Mouse (Mus musculus): ENCODE results near the gene Zkscan2.
A peak's percentile ranks its signal among the peaks of the same experiment; 100 is the strongest.

Zkscan2 gene

DNA sequence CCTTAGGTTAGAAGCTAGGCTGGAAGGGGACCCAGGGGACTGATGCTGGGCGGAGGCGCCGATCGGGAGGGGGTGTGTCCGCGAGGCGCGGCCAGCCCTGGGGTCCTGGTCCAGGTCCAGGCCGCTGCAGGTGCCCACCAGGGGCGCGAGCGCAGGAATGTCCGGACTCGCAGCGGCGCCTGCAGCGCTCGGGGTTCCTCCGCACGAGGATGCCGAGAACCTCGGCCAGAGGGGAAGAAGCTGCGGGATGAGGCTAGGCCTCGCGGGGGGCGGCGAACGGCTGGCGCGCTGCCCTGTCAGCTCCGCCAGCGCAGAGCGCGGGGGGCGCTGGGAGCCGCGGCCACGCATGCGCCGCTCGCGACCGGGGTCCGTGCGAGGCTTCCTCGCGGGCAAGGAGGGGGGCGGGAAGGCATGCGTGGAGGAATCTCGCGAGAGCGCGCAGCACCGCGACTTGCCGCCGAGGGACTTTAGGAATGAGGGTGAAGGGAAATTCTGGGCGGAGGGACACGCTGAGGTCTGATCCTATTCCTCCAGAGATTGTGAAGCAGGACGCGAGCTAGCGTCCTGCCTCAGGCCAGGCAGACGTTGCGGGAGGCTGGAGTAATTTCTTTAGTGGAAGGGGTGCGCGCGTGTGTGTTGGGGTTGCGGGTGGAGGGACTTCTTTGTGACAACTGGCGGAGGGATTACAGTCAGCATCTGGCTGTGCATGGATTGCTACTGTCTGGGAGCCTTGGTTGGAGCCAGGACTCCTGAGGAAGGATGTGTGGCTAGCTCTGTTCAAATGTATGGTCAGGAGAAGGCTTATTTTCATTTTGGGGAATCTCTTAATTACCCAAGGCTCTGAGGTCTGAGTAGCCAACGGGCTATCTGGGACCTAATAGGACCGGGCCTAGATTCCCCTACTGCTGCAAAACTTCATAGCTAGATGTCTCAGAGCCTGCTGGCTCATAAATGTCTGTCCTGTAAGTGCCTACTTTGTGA lies at the start of gene Zkscan2:
Zkscan2 (minus strand) TSS at position 211 of the 981 bp plus-strand sequence.
- peak; percentile 97 to 98 for DNase-seq (ENCODE audit: low spot score in 2 of 2)

DNA sequence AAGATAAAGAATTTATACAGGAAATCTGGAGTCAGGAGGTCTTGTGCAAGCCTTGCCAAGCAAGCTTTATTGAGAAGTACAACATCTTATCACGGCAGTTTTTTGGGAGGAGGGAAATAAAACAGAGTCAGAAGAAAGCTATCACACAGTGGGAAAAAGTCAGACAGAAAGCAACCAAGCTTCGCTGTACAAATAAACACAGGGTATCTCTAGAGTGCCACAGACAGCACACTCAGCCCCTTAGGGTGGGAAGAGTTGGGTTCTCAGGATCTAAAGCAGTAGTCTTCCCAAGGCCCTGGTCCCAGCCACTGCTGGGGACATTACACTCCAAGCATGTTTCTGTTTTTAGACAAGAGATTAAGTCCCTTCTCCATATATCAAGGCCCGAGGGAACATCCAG lies 28.9 kb upstream of the Zkscan2 start:
- DNase-seq (ENCODE audit: low spot score in 2 of 2), result no peak

DNA sequence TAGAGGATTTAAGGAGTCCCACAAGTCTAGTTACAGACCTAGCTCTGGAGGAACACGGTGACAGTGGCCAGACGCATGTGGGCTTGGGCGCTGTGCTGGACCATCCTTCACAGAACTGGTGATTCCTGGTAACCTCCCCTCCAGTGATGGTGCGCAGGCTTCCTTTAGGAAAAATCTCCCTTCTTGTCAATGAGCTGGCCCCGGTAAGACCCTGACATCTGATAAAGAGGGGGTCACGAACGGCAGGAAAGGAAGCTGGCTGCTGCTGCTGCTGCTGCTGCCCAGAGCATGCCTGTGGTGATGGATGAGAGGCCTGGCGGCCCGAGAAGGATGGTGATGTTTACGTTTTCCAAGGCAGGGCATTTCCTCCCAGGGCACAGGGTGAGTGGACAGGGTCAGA lies 25.5 kb upstream of the Zkscan2 start:
- no peak for DNase-seq (ENCODE audit: low spot score in 2 of 2)

DNA sequence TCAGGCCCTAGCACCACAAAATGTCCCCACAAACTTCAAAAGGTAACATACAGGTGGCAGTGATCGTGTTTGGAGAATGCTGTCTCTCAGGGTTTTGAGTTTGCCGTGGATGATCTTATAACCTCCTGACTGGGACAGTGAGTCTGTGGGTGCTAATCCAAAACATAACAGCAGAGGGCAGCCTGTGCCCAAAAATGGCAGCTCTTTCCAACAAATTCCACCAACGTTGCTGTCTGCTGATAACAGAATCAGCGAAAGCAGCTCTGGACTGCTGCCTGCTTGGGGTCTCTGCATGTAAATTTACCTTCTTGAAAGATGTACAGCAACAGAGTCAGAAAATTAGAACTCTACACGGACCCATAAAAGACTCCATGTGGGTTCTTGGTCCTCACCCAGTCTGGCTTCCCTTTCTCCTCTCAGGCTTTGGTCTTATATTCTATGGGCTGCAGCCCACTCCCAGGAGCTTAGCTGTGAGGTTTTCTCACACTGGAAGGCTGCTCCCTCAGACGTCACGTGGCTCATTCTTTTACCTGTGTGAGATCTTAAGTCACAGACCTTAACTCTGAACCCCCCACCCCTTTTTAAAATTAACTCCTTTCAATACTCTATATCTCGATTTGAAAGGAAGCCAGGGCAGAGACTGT lies 24.1 kb upstream of the Zkscan2 start:
- DNase-seq (ENCODE audit: low spot score in 2 of 2), result peak; percentile 82 to 89

DNA sequence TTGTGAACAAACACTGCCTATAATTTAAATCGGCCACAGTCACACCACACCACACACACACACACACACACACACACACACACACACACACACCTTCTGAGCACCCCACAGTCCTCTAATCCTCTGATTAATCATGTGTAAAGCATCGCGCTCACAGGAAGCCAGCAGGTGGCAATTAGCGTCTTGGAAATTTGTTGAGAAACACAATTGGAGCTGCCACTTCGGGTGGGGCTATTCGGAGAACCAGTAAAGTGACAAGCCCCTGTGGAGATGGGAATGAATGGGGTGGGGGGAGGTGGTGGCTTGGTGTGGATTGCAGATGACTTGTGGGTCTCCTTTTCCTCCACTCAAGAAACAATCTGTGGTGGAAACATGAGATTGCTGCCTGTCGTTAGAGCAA lies 7.7 kb upstream of the Zkscan2 start:
- no peak for DNase-seq (ENCODE audit: low spot score in 2 of 2)

DNA sequence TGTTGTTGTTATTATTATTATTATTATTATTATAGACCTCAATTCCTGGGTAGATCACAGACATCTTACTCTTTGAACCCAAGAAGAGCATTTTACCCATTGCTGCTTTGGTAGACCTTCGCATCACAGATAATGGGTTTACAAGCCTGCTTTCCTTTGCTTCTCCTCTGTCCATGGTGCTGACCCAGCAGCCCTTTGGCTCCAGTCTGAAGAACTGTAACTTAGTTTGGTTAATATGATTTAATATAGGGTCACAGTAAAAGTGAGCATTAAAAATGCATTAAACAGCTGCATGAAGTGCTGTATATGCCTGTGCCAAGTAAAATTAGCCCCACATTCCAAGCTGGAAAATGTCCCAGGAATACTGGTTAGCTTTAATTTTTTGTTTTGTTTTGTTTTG lies 3.1 kb upstream of the Zkscan2 start:
- DNase-seq (ENCODE audit: low spot score in 2 of 2), result no peak

DNA sequence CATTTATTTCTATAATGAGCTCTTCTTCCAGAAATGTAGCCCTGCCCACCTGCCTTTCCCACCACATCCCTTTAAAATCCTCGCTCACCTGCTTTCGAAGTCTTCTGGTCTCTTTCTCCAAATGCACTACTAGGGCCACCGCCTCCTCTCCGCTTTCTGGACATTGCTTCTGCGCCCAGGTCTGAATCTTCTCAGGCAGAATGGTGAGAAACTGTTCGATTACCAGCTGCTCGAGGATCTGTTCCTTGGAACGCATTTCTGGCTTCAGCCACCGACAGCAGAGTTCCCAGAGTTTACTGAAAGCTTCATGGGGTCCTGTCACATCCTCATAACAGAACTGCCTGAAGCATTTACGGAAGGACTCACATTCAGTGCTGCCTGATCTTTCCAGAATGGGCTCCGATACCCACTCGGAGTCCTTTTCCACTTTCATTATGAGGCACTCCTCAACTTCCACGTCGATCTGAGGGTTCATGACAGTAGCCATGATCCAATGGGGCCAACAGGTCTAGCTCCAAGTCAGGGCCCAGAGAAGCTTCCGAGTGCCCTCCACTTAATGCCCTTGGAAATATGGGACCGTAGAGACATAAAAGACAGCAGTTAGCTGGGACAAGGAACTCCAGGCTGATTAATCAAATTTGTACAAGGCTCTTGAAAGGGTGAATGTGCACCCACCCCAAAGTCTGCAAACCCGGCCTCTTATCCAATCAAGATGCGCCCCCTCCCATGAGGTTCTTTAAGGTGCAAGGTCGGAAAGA lies 589 bp downstream of the Zkscan2 start:
- DNase-seq (ENCODE audit: low spot score in 2 of 2), result peak in 1 of 2 experiments; percentile 31

DNA sequence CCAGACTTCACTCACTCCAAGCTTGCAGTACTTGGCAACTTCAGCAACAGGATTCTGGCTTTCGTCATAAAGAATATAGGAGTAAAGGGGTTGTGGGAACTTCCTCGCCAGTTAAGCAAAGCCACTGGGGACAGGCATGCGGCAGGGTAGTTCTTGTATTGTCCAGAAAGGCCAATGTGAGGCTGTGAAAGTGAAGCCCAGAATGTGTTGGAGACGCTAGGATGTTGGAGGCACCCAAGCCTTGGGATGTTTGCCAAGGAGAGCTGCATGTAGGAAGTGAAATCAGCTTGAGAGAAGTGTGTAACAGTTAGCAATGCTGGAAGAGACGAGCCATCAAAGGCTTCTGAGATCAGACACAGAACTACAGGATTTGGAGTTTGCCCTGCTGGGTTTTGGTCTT lies 12.5 kb downstream of the Zkscan2 start:
- peak; percentile 53 to 58 for DNase-seq (ENCODE audit: low spot score in 2 of 2)

DNA sequence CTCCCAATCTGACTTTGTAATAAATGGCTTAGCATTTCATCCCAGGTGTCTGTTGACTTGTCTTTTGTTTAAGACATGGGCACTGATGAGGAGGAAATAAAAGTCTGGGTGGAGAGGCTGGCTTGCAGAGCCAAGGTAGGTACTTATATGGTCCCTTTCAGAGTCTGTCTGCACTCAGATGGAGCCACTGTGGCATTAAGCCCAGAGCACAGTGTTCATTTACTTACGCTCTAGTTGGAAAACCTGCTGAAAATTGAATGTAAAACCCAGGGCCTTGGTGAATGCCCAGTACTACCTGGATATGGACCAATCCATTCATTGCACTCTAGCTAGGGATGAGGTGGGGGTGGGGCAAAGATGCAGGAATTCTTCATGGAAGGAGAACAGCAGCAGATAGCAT lies 32.3 kb downstream of the Zkscan2 start:
- DNase-seq (ENCODE audit: low spot score in 2 of 2), result no peak

DNA sequence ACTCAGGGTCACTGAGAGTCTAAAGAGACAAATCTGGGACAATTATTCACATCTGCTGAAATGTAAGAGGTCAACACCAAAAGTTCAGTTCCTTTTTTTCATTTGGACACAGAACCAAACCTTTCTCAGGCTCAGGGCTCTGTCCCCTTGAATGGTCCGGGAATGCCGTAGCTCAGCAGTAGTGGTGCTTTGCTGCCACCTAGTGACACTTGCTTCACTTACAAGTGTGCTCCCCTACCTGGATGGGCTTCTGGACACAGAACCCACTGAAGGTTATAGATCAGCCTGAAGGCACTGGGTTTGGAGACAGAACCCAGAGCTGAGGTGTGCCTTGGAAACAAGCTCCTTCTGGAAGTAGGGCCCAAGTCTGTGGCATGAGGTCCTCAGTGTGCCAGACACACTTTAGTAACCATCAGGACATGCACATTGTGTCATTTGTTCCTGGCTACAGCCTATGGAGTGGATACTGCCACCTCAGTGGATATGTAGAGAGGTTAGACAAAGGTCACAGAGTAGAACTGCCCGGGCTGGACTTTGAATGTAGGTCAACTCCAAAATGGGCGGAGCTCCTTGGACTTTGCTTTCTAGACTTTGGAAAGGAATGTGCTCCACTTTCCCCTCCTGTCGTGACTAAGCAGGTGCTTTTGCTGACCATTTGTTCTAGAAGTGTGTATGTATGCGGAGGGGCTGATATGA lies 34.4 kb downstream of the Zkscan2 start:
- DNase-seq (ENCODE audit: low spot score in 2 of 2), result peak; percentile 54 to 83

DNA sequence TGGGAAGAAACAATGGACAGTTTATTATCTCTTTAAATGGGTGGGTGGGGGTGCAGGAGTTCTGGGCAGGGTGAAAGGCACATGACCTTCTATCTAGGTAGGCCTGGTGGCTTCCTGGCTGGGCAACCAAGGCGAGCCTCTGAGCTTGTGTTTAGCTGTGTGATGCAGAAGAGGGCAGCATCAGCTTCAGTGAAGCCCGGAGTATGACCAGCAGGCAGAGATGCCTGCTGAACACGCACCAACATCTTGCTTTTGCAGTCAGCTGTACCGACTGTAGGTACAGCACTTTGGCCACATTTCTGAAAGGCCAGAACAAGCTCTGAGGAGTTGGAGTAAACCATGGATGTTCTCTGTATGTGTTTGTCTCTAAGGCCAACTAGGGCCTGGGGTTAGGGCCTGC lies 36.7 kb downstream of the Zkscan2 start:
- DNase-seq (ENCODE audit: low spot score in 2 of 2), result no peak

DNA sequence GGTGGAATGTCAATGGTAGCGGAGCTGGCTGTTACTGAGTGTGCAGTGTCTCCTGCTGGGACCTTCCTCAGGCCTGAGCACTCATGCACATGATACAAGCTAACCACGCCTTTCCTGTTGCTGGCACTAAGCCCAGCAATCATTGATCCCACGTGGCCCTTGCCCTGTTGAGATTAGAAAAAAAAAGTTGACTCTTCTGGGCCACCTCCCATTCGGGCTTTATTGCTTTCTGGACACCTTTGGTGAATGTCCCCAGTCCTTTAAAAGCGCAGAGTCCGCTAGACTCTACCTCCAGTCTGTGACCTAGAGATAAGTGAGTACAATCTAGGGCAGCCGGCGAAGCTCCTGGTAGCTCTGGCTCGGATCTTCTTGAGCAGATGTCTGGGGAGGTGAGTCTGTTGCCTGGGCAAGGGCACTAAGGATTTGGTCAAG lies 38.2 kb downstream of the Zkscan2 start, which contains the start of gene Aqp8:
Aqp8 (plus strand) TSS at position 222 of the 432 bp plus-strand sequence.
- DNase-seq (ENCODE audit: low spot score in 2 of 2), result no peak

DNA sequence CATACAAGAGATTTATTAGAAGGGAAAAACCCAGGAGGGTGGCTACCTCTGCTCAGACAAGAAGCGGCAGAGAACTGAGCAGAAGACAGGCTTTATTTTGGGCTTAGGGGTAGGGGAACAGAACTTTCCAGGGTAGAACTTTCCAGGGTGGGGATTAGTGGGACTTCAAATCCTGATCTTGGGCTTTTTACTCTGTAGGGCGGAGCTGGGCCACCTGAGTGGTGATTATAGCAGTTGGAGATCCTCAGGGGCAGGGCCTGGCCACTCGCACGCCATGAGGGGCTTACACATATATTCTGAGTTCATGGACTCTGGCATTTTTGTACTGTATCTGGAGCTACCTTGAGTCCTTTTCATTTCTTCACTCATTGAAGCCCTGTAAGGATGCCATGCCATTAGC lies 38.9 kb downstream of the Zkscan2 start:
- DNase-seq (ENCODE audit: low spot score in 2 of 2), result no peak

DNA sequence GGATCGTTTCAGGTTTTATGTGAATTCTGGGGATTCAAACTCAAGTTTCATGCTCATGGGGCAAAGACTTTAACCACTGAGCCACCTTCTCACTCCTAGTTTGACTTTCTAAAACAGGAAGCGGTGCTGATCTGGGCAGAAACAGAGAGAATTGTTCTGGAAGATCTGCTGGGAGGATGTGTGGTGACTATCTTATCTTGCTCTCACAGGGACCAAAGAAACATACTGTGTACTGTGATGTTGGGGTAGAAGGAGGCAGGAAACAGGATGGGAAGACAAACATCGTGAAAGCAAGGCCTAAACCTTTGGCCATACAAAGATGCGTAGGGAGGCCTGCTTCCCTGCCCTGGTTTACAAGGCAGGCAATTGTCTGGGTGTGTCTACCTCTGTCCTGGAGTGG lies 41.0 kb downstream of the Zkscan2 start:
- DNase-seq (ENCODE audit: low spot score in 2 of 2), result no peak

DNA sequence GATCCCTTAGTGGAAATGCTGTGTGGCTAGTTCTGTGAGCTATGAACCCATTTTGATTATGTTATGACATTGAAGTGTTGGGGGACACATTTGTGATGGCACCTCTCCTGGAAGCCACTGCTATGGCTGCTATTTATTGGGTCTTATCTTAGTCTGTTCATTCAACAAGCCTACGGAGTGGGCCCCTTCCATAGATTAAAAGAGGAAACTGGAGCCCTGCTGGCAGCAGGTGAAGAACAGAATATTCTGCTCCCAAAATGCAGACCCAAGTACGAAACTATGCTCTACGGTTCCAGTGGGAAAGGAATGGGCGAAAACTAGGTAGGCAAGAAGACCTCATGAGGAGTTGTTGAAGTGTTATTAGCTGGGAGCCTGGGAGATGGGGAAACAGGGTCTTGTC lies 41.9 kb downstream of the Zkscan2 start:
- no peak for DNase-seq (ENCODE audit: low spot score in 2 of 2)

DNA sequence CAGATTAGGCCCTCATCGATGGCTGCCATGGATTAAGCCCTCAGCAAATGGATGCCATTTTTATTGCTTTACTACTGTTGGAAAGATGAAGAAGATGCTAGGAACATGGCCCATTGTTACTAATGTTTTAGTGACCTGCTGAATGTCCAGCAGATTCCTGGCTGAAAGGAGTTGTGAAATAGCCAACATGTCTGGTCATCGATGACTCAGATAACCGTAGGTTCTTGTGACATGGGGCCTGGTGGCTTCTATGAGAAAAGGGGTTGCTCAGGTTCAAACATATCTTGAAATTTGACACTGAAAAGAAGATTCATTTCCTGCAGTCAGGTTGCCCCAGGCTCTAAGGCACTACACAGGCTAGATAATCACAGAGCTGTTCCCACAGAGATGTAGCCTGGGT lies 45.2 kb downstream of the Zkscan2 start:
- DNase-seq (ENCODE audit: low spot score in 2 of 2), result no peak

DNA sequence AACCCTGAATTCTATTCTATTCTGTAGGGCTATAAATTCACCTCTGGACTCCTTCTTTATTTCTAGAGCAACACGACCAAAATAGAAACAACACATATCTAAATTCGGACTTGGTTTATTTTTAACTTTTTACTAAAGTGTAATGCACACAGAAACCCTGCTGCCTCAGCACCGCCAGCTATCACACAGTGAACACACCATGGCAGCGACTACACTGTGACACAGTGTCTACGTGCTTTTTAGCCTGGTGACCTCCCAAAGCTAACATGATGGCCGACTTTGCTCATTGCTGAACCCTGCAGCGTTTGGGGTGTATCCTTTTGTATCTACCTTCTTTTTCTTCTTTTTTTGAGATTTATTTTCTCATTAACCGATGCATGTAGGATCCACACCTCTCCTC lies 47.2 kb downstream of the Zkscan2 start:
- DNase-seq (ENCODE audit: low spot score in 2 of 2), result no peak

DNA sequence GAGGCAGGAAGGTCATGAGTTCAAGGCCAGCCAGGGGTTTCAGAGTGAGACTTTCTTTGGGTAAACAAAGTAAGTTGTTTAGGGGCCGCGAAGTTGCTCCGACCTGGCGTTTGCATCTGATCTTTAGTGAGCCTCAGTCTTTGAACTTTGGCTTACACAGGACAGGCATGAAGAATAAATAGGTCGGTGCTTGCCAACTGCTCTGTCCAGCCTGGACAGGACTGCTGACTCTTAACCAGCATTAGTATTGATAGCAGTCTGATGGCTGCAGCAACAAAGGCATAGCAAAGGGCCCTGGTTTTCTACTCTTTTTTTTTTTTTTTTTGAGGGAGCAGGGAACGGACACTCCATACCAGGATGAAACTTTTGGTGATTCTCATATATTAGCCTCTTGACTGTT lies 47.7 kb downstream of the Zkscan2 start:
- no peak for DNase-seq (ENCODE audit: low spot score in 2 of 2)

DNA sequence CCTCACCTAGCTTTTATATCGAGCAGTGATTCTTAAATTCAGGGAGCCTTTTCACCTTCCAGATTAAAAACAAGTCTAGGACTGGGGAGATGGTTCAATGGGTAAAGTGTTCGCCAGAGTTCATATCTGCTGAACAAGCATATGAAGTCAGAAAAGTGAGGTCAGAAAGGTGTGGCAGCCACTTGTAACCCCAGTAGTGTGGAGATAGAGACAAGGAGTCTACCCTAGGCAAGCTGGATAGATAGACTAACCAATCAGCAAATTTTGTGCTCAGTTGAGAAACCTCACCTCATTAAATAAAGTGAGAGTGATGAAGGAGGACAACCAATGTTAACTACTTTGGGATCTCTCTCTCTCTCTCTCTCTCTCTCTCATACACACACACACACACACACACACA lies 49.7 kb downstream of the Zkscan2 start:
- DNase-seq (ENCODE audit: low spot score in 2 of 2), result no peak

DNA sequence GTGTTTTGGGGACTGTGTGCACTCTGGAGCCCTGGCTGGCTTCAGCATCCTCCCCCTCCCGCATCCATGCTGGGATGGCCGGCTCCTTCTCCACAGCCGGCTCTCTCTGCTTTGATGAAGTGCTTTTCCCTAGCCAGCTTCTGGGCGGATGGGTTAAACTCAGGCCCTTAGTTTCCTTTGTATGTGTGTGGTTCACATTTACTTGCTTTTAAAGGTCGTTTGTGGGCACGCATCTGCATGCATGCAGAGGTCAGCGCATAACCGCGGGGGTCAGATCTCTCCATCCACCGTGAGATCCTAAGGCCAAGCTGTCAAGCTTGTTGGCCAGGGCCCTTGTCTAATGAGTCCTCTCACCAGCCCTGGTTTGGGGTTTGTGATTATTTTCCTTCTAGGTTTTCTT lies 50.6 kb downstream of the Zkscan2 start:
- no peak for DNase-seq (ENCODE audit: low spot score in 2 of 2)

DNA sequence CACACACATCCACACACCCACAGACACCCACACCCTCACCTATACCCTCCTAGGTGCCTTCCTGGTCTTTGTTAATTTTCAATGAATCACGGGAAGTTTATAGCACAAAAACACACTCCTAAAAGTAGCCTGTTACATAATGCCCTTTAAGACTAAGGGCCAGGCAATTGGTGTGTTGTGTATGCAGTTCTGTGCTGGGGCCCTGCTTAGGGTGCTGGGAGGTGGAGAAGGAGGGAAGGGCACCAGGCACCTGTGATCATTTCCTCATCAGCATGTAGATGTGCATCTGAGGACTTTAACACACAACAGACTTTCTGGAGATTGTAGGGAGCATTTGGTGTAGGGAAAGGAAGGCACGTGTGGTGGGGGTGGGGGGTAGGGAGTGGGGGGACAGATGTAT lies 51.5 kb downstream of the Zkscan2 start:
- no peak for DNase-seq (ENCODE audit: low spot score in 2 of 2)

DNA sequence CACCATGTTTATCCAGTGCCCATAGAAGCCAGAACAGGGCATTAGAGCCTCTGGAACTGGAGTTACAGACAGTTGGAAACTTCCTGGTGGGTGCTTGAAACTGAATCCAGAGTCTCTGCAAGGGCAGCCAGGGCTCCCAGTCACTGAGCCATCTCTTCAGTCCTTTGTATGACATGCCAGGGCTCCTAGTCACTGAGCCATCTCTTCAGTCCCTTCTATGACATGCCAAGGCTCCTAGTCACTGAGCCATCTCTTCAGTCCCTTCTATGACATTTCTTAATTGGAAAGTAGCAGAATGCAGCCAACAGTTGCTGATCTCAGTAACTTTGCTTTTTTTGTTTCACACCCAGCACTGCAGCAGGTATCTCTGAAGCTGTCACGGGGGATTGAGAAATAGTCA lies 58.2 kb downstream of the Zkscan2 start:
- no peak for DNase-seq (ENCODE audit: low spot score in 2 of 2)

Data from right cerebral cortex, postnatal 10 days (tissue).